Mouse (Mus musculus) frontal cortex, adult 2 months (tissue): ENCODE data around the gene Tmco1. TPM values are rescaled to one million over a fixed set of nuclear protein-coding genes. Genes with fewer than 3 reads are reported as not detected.

ENCODE experiments used
- DNase-seq, 2 experiments: peaks; one replicate each; pipeline ENCODE4 v3.0.0; 2022; ENCODE audit warnings: low spot score in 1 of 2; ENCODE audit errors: extremely low spot score in 1 of 2
- polyA plus RNA-seq: library from polyadenylated mRNA; depleted of rRNA; stranded (reverse); fragments of >200 nt; gene quantifications from 2 replicates; pipeline ENCODE4 v1.2.3, GENCODE M21; 2012; rRNA removed

Tmco1 gene
- polyA plus RNA-seq, result 64.0 and 68.9 TPM in 2 replicates

DNA sequence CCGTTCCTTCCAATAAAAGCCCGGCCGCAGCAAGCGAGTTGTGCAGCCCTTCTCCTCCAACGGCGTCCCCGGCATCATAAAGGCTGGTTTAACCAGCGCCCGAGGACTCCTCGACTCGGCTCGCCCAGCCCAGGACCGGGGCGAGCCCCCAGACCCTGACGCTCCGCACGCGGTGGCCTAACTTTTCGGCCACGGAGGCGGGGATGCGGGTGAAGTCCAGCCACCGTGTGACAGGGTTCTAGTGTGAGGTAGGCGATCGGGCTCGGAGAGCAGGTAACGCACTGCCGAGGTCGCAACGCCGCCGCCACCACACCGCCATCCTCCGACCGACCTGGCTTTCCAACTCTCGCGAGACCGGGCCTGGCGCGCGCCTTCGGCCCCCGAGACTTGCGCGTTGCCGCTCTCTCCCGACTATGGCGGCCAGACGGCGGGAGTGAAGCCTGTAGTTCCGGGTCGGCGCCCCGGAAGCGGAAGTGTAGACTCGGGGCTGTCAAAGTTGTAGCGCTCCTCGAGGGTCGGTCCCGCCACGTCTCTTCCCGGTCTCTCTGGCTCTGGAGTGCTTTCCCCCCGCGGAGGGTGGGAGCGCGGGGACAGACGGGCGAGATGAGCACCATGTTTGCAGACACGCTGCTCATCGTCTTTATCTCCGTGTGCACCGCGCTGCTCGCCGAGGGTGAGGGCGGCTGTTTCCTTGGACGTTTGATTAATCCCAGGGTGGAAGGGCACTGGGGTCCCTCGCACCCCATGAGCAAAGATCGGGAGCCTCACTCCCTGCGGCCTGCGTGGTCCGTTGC is at the start of gene Tmco1:
Tmco1 (plus strand) TSS at position 118 of the 794 bp plus-strand sequence.
- peak; percentile 94 to 98 for DNase-seq

DNA sequence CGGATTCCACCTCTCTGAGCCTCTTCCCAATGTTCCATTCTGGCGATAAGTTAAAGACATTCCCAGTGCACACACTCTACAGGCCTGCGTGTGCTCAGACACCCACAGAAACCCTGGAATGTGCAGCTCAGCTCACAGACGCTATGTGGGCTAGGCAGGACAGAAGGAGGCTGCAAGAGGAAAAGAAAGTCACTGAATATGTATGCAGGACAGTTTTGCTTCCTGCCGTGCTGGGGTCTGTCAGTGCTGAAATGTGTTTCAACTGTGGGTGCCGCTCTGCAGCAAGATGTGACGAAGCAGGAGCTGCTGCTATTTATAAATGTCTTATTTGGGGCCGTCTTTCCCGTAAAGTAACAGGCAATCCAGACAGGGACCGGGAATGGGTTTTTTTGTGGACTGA is 48.5 kb upstream of the Tmco1 start:
- DNase-seq, result peak; percentile 87 to 89

DNA sequence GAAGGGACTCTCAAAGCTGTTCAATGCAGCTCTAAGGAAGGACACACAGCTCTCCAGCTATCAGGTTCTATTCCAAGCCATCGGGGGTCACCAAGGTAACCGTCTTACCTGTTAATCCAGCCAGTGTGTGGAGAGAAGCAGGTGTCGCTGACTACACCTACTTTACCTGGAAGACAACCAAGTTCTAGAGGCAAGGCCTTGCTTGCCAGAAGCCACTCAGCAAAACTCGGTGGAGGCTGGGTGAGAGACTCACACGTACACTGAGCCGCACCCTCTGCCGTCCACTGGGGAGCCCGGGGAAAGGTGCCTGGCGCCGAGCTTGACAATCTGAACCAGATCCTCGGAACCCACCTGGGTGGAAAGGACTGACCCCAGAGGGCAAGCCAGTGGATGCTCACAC is 46.4 kb upstream of the Tmco1 start:
- DNase-seq, result no peak

DNA sequence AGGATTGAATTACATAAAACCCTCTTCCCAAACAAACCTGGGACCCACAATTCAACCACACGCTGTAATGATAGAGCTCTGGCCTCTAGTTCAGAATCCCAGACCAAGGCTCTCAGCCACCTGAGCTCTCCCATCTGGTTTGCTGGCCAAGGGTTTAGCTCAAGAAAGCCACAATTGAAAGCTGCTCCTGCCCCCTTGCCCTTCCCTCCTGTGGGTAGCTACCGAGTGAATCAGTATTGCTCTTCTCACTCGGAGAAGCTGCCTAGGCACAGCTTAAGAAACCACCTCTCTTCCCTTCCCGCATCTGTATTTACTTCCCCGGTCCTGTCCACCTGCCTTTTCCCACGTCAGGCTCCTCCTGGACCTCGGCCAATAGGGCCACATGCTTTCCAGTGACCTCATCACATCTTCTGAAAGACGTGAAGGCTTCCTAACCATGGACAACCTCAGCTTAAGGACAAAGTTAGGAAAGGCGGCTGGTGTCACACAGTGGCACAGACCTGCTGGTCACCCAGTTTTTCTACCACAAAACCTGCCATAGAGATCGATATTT is 45.6 kb upstream of the Tmco1 start:
- DNase-seq, result no peak

DNA sequence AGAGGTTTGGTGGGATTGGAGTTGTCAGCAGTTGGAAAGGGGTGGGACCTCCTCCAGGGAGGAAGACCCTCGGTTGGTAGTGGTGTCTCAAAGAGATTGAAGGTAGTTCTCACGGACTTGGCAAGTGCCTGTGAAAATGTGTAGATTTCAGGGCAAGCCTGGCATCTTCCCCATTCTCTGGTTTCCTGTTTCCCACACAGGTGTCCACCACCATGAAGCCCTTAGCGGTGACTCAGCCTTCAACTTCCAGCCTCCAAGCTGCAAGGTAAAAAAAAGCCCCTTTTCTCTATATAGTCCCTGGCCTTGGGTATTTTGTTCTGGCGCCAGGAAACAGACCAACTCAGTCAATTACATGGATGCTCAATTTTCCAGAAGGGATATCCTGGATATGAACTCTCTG is 42.8 kb upstream of the Tmco1 start:
- DNase-seq, result no peak

DNA sequence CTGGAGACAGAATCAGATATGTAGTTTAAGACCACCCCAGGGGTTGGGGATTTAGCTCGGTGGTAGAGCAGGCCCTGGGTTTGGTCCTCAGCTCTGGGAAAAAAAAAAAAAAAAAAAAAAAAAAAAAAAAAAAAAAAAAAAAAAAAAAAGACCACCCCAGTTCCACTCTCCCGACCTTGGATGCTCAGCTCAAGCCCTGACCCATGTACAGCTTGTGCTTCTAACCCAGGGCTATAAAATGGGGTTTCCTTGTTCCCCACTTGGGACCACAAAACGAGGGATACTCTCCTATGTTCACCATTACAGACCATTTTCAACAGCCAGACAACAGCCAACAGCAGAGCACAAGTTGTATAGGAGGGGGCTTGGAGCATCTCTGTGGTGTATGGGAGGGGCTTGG is 41.5 kb upstream of the Tmco1 start:
- no peak for DNase-seq

DNA sequence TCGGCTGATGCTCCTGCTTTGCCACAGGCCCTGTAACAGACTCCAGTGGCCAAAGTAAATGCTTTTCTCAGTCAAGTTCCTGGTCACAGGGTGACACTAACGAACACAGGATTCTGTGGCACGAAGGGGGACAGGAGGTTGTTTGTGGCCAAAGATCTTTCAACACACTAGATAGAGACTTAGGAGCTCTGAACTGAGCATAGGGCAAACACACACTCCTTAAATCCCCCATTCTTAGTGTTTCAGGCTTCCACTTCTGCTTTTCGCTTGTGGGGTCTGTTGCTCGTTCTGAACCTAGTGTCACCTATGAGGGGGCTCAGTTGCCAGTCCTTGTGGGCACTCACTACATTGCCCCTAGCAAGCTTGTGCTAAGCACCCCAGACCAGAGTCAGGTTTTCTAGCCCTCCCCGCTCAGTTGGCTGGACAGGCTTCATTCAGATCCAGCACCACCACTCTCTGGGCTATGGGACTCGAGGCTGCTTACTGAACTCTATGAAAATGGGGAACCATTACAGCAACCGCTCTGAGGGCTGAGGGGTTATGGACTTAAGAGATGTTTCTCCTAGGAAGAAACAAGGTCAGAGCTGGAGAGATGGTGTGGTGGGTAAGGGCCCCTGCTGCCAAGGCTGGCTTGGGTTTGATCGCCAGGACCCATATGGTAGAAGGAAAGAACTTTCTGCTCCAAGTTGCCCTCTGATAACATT is 39.7 kb upstream of the Tmco1 start:
- no peak for DNase-seq

DNA sequence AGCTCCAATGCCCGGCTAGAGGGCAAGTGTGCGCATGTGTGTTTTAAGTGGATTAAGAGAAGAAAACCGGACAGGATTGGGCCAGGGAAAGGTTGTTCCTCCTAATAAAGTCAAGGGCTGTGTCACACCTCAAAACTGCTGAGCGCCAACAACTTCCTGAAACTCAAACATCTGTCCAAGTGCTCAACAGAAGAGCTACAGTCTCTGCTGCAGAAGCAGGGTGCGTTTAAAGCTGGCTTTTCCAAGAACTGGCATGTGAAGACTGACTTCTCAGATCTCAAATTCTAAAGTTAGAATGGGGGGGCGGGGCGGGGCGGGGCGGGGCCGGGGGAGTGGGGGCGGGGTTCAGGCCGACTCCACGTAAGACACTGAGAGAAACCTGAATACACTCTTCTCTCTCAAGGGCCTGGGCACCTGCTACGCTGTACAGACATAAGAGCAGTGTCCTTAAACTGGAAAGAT is 38.8 kb upstream of the Tmco1 start:
- DNase-seq, result no peak

DNA sequence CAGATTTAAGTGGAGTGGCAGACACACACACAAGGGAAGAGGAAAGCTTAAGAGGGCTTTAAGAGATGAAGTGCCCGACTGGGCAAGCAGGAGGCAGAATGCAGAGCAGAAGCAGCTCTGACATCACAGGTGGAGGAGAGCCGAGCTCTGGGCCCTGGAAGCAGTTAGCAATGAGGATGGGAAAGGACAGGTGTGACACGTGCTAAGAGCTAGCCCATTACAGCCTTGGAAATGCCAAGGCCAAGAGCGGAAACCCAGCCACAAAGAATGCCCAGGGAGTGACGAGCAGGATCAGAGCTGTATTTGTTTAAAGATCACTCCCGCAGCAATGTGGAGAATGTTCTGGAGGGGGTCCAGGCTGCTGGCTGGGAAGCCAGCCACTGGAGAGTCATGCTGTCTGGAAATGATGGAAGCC is 38.3 kb upstream of the Tmco1 start:
- DNase-seq, result peak; percentile 52 to 81

DNA sequence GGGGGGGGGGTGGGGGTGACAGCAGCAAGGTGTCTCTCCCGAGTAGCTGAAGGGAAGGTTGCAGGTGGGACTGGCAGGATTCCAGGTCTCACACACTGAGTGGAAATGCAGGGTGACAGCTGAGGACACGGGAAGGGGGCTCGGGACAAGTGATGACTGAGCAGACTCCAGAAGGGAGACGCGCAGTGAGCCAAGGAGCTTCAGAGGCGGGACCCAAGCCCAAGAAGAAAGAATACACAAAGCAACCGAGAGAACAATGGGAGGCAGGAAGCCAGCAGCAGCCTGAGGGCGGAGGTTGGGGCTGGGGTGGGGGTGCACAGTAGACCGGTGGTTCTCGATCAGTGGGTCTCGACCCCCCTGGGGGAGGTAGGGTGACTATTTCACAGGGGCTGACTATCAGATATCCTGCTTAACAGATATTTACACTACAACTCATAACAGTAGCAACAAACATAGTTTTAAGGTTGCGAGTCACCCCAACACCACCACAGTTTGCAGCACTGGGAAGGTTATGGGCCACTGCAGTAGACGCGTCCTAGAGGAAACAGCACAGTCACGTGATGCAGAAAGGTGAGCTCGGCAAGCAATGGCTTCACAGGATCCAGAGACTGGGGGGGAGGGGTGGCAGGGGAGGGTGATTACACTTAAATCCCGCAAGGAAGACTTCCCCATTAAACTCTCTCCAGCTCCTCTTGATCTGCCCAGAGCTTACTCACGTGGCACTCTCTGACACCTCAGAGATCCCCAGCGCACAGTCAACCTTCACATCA is 37.7 kb upstream of the Tmco1 start:
- DNase-seq, result no peak

DNA sequence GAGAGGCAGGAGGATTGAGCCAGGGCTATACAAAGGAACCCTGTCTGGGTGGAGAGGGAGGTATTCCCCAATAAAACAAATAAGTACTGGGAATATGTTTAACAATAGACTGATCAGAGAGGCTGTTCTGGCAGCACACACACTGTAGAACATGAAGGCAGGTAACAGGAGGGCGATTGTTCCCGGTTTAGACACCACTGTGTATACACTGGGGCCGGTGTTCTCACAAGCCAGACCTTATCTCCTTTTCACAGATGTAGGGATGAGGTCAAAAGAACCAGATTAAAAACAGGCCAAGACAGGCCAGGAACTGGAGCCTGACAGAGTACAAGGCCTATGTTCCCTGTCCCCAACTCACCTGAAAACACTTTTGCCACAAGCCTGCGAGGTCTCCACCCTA is 36.9 kb upstream of the Tmco1 start:
- DNase-seq, result no peak

DNA sequence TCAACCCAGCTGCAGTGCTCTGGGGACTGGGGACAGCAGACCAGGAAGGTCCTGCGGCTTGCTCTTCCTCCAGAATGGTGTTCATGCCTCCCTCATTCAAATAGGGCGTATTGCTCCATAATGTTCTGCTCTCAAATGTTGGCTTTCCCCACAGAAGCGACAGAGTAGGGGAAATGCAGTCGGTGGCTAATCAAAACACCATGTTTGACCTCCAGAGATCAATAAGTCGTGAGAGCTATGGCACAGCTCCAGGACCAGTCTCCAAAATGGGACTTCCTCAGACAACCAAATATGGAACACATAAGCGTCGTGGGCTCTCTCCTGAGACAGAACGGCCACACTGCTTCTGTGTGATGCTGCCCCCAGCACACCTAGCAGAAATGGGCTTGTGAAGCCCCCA is 36.3 kb upstream of the Tmco1 start:
- no peak for DNase-seq

DNA sequence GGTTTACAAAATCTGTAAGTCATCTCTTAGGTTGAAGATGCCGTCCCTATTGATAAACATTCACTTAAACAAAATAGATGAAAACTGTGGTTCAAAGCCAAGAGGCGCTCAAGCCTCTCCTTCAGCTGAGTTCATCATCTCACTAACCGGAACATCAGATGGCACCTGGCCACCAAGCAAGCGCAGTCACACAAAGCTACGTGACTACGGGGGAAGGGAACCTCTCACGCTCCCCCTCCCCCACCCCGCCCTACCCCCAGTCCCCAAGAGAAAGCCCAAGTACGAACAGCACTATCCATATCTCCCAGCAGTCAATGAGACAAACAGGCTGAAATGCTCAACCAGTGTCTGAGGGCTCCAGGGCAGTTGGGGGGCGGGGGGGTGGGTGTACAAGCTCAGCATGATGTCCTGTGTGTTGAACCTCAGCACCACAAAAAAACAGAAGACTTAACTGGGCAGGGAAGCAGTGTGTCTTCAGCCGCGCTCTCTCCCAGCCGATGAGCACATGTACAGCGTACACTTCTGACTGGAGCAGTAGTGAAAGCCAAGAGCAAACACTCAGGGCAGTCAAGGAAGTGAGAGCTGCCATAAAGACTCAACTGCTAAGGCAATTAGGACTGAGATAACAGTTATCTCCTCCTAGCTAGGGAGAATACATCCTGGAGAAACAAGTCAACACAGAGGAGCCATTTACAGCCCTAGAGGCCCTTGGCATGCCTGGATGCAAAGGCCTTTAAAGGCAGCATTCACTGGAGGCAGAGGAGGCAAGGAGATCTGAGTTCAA is 34.6 kb upstream of the Tmco1 start:
- no peak for DNase-seq

DNA sequence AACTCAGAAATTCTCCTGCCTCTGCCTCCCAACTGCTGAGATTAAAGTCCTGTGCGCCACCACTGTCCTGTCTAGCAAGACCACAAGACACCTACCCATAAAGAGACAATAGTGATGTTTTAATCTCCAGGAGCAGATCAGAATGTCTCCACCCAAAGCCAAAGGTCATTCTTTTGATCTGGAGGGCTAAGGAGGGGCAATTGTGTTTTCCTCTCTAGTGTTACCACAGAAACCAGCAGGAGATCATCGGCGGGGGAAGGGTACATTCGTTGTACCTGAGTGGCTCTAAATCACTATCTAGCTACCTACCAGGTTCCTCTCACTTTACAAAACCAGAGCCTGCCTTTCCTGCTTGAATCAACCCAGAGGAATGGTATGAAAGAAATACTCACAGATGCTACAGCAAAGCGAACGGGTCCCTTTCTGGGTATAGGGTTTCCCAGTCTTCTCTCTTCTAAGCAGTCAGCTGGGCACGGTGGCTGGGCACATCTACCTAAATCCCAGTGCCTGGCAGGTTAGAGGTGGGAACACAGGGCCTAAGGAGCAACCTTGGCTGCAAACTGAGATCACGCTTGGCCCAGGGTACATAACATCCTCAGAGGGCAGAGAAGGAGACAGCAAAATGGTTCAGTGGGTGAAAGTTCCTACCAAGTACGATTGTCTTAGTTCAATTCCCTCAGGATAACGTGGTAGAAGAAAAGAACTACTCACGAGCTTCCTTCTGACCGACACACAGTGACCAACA is 33.4 kb upstream of the Tmco1 start:
- DNase-seq, result no peak

DNA sequence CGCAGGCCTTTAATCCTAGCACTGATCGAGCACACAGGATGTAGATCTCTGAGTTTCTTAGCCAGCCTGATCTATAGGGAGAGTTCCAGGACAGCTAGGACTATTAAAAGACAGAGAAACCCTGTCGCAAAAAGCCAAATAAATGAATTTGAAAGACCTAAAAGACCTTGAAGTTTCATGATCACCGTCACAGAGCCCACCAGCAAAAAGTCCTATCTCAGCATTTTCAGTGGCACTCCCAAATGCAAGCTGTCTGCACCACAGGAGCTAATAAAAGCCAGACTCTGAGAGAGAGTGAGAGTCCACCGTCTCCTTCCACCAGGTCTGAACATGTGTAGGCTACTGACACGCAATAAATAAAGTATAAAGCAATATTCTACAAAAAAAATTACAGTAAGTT is 29.8 kb upstream of the Tmco1 start:
- no peak for DNase-seq

DNA sequence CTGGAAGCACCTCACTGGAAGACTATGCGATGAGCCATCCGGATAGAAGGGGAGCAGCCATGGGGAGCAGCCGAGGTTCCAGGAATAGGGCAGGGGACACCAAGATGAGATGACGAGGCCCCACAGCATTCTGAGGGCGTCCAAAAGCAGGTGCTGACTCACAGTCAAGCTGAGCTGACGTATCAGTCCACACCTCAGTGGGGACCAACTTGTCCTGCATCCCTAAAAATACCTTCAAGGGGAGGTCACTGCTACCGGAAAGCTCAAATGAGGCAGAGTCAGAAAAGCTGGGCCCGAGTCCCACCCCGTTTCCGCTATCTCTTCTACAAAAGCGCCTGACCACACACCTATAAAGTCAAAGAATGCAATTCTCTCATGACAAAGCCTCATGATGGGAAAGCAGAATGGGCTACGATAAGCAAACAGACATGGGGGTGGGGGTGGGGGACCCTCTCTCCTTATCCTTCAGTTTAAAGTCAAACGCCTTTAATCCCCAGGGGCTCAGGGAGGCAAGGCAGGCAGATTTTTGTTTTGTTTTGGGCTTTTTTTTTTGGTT is 28.9 kb upstream of the Tmco1 start:
- no peak for DNase-seq

DNA sequence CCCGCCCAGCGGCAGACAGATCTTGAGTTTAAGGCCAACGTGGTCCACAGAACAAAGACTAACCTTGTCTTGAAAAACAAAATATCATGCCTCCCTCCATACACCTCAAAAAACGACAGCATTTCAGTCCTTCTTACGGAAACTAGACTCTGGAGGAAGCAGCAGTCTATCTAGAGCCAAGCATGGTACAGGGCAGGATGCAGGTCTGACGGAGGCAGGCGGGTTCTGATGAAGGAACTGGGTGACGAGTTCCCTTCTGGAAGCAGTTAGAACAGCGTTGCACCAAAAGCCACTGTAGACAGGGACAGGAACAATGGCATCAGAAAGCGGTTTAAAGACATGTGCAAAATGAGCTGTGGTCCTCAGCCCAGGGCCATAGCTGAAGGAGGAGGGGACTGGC is 28.1 kb upstream of the Tmco1 start:
- DNase-seq, result no peak

DNA sequence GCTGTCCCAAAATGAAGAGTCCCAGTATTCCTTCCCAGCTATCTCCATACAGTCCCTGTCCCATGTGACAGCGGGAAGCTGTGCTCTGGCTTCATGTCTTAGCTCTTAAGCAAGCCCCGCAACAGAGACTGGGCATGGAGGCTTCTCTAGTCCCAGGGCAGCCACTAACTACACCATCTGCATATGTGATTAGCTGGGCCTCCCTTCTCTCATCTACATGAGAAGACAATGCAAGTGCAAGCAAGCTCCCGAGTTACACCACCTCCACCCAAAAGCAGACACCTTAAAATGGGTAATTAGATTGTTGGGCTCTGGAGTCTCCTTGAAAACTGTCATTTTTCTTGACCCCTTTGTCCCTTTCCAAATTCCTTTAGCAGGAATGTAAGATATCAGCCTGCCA is 26.1 kb upstream of the Tmco1 start:
- no peak for DNase-seq

DNA sequence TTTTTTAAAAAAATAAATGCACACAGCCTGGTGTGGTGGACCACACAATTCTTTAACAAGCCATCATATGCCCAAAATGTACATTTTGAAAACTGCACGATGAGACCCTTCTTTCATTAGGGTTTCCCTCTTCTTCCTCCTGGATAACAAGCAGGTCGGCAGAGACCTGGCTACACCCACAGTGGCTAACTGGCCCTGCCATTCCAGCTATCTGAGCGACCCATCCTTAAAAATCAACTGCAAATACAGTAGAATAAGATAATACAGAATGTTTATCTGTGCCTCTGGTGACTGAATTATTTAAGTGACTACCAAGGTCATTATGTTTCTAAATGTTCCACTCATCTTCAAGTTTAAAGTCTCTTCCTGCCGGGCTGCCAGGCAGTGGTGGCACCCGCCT is 25.4 kb upstream of the Tmco1 start:
- no peak for DNase-seq
